Mouse (Mus musculus) heart, adult 18-20 months (tissue): ENCODE measurements around the gene Mast1. TPM values are rescaled to one million over a fixed set of nuclear protein-coding genes. Genes with fewer than 3 reads are reported as not detected.

Experiments used
- DNase-seq, 2 experiments: peaks; one replicate each; pipeline ENCODE4 v3.0.0; 2021 to 2022; ENCODE audit warnings: mixed read lengths in 1 of 2
- total RNA-seq, 2 experiments: library from RNA; stranded (reverse); gene quantifications; 2 replicates each; pipeline ENCODE4 v1.2.3; 2021

The Mast1 gene
- total RNA-seq, 2 experiments from 2014 or later, result 0.10 TPM

- DNase-seq, result no peak
Measured at GRCm38 (mm10) chr8:84943699-84944098, 6.5 kb upstream of the Mast1 start.

- DNase-seq, result no peak
Measured at GRCm38 (mm10) chr8:84937620-84938485, 694 bp upstream of the Mast1 start.

DNA sequence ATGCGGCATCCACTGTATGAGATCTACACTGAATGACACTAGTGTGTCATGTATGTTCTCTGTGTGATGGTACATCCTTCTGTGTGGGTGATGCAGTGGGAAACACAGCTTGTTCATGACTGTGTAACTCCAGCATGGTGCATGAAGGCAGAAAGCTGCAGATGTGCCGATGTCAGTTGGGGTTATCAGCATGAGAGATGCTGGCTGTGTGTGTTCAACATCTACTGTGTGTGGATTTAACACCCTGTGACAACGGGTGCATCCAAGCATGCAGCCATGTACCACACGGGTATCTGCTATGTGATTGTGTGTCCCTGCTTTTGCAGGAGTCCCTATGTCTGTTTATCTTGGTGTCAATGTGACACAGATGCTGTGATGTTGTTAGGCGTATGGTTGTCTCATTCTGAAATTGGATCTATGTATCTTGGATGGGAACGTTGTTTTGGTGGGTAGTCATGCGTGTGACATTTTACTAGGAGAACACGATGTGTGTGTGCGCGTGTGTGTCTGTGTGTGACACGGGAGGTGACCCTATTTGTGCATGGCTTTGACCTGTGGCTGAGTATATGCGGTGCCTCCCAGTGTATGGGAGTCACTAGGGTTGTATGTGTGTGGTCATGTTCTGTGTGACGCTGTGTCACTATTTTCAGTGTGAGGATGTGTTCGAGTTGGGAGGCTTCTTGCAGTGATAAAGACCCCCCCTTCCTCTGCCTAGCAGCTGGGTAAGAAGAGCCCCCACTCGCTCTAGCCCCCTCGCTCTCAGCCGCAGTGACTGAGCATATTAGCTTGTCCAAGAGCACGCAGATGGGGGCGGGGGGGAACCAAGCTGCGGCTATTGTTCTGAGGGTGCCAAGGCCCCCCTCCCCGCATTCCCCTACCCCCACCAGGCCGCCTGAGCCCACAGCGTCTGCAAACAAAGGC is 858 bp downstream of the Mast1 start:
- DNase-seq, result no peak

- no peak for DNase-seq
Measured at GRCm38 (mm10) chr8:84935489-84935888, 1.7 kb downstream of the Mast1 start.

GRCm38 (mm10) chr8:84934860-84935259 is 2.3 kb downstream of the Mast1 start:
- DNase-seq, result no peak

- no peak for DNase-seq
Measured at GRCm38 (mm10) chr8:84933767-84934559, 3.2 kb downstream of the Mast1 start.

GRCm38 (mm10) chr8:84930582-84930981 is 6.6 kb downstream of the Mast1 start:
- DNase-seq, result no peak

DNA sequence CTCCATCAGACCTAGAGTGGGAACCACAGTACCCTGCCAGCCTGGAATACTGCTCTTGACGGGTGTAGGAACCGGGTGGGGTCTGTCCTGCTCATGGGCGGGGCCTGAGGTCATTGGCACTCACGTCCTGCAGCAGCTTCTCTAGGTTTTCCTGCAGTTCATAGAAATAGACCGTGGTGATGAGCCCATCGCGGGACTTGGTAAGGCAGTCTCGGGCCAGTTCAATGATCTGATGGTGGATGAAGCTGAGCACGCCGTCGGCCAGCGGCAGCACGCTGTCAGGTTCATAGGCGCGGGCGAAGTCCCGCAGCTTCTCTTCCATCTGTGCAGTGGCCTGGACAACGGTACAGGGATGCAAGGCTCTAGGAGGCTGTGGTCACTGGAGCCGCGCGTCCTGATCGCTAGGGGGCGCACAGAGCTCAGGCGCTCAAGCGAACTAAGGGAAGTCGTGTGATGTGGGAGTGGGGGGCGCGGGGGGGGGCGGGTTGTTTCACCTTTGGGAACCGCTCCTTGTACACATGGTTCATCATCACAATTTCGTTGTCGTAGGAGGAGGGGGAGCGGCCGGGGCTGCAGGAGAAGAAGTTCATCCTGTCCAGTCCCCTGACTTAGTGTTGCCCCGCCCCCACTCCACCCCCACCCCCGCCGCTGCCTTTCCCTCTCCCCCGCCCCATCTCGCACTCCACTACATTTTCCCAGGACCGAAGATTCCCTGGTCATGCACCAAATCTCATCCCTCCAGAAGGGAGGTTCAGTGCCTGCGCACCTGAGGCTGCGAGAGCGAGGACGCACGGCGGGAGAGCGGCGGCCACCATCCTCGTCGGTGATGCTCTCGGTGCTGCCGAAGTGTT is 8.5 kb downstream of the Mast1 start:
- peak; percentile 55 to 79 for DNase-seq

DNA sequence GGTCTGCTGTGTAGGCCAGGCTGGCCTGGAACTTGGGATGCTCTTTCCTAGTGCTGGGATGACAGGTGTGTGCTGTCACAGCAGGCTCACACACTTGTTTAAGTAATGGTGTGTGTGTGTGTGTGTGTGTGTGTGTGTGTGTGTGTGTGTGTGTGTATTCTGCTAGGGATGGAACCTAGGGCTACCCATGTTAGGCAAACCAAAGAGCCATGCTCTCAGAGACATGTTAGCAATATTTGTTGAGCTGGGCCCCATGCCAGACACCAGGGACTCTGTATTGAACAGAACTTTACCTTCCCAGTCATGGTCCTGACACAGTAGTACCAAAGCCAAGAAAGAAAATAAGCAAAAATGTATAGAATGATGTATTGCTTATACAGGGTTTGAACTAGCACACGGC is 9.6 kb downstream of the Mast1 start:
- no peak for DNase-seq

DNA sequence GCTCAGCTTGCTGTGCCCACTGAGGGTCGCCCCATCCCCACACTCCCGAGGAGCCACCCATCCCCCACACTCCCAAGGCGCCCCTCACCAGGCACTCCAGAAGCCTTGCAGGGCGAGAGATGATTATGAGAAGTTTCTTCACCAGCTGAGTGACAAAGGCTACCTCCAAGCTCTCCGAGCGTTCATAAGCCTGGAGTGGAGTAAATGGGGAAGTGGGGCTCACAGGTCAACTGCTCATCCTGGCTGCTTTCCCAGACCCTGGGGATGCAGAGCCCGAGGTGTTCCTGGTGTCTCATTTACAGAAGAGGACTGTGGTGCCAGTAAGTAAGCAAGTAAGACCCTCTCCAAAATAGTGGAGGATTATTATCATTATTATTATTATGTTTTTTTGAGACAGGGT is 11.6 kb downstream of the Mast1 start:
- DNase-seq, result no peak

DNA sequence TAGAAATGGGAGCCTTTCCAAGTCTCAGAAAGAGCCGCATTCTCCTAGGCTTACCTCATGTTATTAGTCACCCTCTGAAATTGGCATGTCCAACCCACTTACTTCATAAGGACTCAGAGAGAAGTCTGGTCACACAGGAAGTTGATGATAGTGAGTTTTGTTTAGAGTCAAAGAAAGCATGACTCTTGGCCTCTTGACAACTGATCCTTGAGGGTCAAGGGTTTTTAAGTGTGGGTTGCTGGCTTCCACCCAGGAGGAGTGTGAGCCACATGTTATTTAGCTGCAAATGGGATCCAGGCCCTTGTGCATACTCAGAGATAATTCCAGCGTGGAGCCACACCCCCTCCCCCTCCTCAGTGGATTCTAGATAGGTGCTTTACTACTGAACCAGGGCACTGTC is 15.6 kb downstream of the Mast1 start:
- no peak for DNase-seq

DNA sequence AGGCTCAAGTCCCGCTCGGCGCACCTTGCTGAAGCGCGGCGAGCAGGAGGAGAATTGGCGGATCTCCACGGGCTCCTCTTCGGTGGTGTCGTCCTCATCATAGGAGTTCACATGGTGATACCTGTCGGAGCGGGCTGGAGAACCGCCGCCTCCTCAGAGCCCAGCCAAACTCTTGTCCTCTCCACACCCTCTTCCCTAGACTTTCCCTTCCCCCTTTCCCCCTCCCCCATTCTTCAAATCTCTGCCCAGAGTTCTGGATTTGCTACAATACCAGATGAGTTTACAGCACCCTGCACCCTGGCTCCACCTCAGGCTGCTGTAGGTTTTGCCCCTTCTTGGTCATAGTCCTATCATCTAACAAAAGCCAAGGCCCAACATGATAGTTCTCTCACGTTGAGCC is 18.5 kb downstream of the Mast1 start:
- no peak for DNase-seq

GRCm38 (mm10) chr8:84917781-84918180 is 19.4 kb downstream of the Mast1 start:
- DNase-seq, result no peak

GRCm38 (mm10) chr8:84915269-84915668 is 21.9 kb downstream of the Mast1 start:
- no peak for DNase-seq

- DNase-seq, result no peak
Measured at GRCm38 (mm10) chr8:84913960-84914359, 23.2 kb downstream of the Mast1 start.

- DNase-seq, result no peak
Measured at GRCm38 (mm10) chr8:84913502-84913900, 23.7 kb downstream of the Mast1 start.

DNA sequence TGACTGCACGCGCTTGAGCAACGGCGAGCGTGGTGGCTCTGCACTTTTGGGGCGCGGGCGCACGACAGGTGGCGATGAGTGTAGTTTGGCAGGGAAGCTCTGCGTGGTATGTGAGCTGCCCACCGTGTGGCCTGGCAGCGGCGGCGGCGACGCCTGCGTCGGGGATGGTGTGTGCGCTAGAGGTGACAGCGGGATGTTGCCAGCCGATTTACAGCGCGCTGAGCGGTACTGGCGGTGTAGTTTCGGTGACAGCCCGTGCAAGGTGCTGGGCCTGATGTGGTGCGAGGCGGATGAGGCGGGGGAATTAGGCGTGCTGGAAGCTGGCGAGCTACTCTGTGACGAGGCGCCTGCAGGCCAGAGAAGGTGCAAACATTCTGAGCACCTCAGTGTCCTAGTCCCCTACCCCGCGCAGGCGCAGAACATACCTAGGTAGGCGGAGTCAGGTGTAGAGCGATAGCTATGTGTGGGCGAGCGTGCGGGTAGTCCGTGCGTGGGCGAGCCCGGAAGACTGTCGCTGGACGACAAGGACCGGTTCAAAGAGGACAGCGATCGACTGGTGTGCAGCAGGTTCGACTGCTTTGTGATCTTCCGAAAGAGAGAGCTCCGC is 24.2 kb downstream of the Mast1 start:
- peak; percentile 71 to 76 for DNase-seq

DNA sequence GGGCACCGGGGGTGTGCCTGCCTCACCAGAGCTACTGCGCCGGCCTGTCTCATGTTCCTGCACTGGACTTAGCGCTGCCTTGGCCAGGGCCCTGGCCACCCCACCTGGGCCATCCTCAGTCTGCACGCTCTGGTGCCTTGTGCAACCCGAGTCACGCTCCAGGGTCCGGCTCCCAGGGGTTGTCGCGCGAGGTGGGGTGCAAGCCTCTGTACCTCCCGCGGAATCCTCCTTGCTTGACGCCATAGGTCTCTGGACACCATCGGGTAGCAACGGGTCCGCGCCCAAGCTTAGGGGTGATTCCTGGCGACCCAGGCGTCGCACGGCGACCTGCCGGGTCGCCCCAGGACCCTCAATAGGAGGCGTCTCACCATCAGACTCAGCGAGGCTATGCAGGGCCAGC is 24.8 kb downstream of the Mast1 start:
- DNase-seq, result no peak

GRCm38 (mm10) chr8:84911854-84912253 is 25.3 kb downstream of the Mast1 start:
- no peak for DNase-seq

DNA sequence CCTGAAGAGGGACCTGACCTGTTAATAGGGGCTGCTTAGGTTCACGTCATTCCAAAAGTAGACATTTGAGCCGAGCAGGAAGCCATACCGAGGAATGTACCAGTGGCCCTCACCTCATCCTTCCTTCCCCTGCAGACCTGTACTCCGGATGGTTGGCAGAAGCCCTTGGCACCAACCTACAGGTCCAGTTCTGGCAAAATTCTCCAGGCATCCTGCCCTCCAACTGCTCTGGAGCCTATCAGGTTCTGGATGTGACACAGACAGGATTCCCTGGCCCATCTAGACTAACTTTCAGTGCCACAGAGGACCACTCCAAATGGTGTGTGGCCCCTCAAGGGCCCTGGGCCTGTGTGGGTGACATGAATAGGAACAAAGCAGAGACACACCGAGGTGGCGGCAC is 26.6 kb downstream of the Mast1 start:
- DNase-seq, result no peak

DNA sequence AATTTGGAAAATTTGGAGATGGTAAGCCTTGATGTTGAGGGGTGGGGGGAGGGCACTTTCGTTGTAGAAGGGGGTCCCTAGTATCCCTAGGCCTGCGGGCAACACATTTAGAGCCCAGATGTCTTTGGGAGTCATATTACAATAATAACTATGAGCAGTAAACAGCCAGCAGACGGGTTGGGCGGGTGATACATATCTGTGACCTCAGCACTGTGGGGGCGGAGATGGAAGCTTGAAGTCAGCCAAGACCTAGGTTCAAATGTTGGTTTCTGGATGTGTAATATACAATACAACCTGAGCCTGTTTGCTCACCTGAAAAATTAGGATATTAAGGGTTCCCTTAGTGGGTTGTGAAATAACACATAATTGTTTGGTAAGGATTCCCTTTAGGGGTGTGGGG is 27.2 kb downstream of the Mast1 start:
- no peak for DNase-seq
